Mouse (Mus musculus): ENCODE measurements around the gene Tsks.

Gene Tsks

GRCm38 (mm10) chr7:44942904-44943303 is at the start of gene Tsks:
Gene Tsks, plus strand, starts transcription at chr7:44943204.
- DNase-seq (ENCODE audit: low spot score), result no peak

GRCm38 (mm10) chr7:44894175-44894574 is 48.8 kb upstream of the Tsks start:
- DNase-seq (ENCODE audit: low spot score), result no peak

- DNase-seq (ENCODE audit: low spot score), result no peak
These were observed 47.8 kb upstream of the Tsks start for GRCm38 (mm10) chr7:44895206-44895592.

- DNase-seq (ENCODE audit: low spot score), result peak; percentile 95
These were observed 47.2 kb upstream of the Tsks start, which contains the start of gene Fuz for GRCm38 (mm10) chr7:44895593-44896434. Gene Fuz, plus strand, starts transcription at chr7:44896079.

GRCm38 (mm10) chr7:44896499-44896898 is 46.5 kb upstream of the Tsks start:
- no peak for DNase-seq (ENCODE audit: low spot score)

GRCm38 (mm10) chr7:44898607-44899006 is 44.4 kb upstream of the Tsks start:
- DNase-seq (ENCODE audit: low spot score), result no peak

GRCm38 (mm10) chr7:44900632-44901031 is 42.4 kb upstream of the Tsks start:
- no peak for DNase-seq (ENCODE audit: low spot score)

GRCm38 (mm10) chr7:44901230-44901722 is 41.7 kb upstream of the Tsks start:
- peak; percentile 44 for DNase-seq (ENCODE audit: low spot score)

- DNase-seq (ENCODE audit: low spot score), result peak; percentile 57
These were observed 37.6 kb upstream of the Tsks start for GRCm38 (mm10) chr7:44905430-44905829.

GRCm38 (mm10) chr7:44908706-44909476 is 34.1 kb upstream of the Tsks start:
- peak; percentile 59 for DNase-seq (ENCODE audit: low spot score)

GRCm38 (mm10) chr7:44914396-44914795 is 28.6 kb upstream of the Tsks start:
- no peak for DNase-seq (ENCODE audit: low spot score)

GRCm38 (mm10) chr7:44915314-44915713 is 27.7 kb upstream of the Tsks start:
- DNase-seq (ENCODE audit: low spot score), result no peak

GRCm38 (mm10) chr7:44916191-44916590 is 26.8 kb upstream of the Tsks start:
- no peak for DNase-seq (ENCODE audit: low spot score)

GRCm38 (mm10) chr7:44916881-44917280 is 26.1 kb upstream of the Tsks start:
- no peak for DNase-seq (ENCODE audit: low spot score)

- no peak for DNase-seq (ENCODE audit: low spot score)
These were observed 24.8 kb upstream of the Tsks start for GRCm38 (mm10) chr7:44918219-44918618.

GRCm38 (mm10) chr7:44919127-44919526 is 23.9 kb upstream of the Tsks start:
- DNase-seq (ENCODE audit: low spot score), result no peak

GRCm38 (mm10) chr7:44922530-44922929 is 20.5 kb upstream of the Tsks start:
- no peak for DNase-seq (ENCODE audit: low spot score)

- peak; percentile 15 for DNase-seq (ENCODE audit: low spot score)
These were observed 17.5 kb upstream of the Tsks start for GRCm38 (mm10) chr7:44925468-44925867.

- DNase-seq (ENCODE audit: low spot score), result no peak
These were observed 14.4 kb upstream of the Tsks start for GRCm38 (mm10) chr7:44928570-44928969.

GRCm38 (mm10) chr7:44929204-44930151 is 13.5 kb upstream of the Tsks start, which contains the start of gene Ap2a1:
Gene Ap2a1, minus strand, starts transcription at chr7:44929496.
- peak; percentile 99 for DNase-seq (ENCODE audit: low spot score)

- no peak for DNase-seq (ENCODE audit: low spot score)
These were observed 4.3 kb upstream of the Tsks start for GRCm38 (mm10) chr7:44938680-44939079.

- no peak for DNase-seq (ENCODE audit: low spot score)
These were observed 6.9 kb downstream of the Tsks start for GRCm38 (mm10) chr7:44949922-44950321.
